Mouse (Mus musculus): ENCODE data around the gene Vmp1.

- TF ChIP-seq GATA1 (IDR thresholded peaks at IDR 0.05; ENCODE audit: low read length) (no peak), TAL1 (IDR thresholded peaks at IDR 0.05; ENCODE audit: low read length) (no peak)
These were observed 90.2 kb downstream of the Vmp1 start for GRCm38 (mm10) chr11:86593443-86593842.

Data from erythroblast, embryonic 14.5 days (primary cell).